Mouse (Mus musculus): ENCODE measurements around the gene Gm34653. TPM values are rescaled to one million over a fixed set of nuclear protein-coding genes. Genes with fewer than 3 reads are reported as not detected.
"Not testable (repeated sequence)": the region's sequence is repeated elsewhere in the genome, so short reads cannot be mapped to it uniquely, and the experiment has no call there.

Gm34653 gene
- polyA plus RNA-seq (2012; rRNA removed) = not detected in 2 replicates

- not testable (repeated sequence) for H3K36me3 ChIP-seq (ENCODE audit: control insufficient read depth, insufficient read depth, low read length); H3K27ac ChIP-seq (ENCODE audit: insufficient read depth, low read length); H3K4me3 ChIP-seq (ENCODE audit: extremely low read depth, insufficient read depth, insufficient read length); DNase-seq (ENCODE audit: low read depth in 1 of 2, low spot score in 2 of 2); H3K27me3 ChIP-seq (ENCODE audit: control insufficient read depth, insufficient read depth, low read length); H3K4me1 ChIP-seq (ENCODE audit: control insufficient read depth, insufficient read depth, insufficient read length)
- 66% methylated on average over 11 of the region's 11 CpGs for WGBS
Observed at GRCm38 (mm10) chr2:34832766-34833457, at the start of gene Gm34653. Gm34653 (plus strand) TSS chr2:34833007.

GRCm38 (mm10) chr2:34783064-34784020 is 49.5 kb upstream of the Gm34653 start:
- TF ChIP-seq POLR2A (IDR thresholded peaks at IDR 0.05; ENCODE audit: low read depth, low read length) (no peak), CTCF (IDR thresholded peaks at IDR 0.05; ENCODE audit: extremely low read depth, insufficient read depth, insufficient read length, insufficient replicate concordance) (no peak)
- H3K36me3 ChIP-seq (ENCODE audit: control insufficient read depth, insufficient read depth, low read length) = peaks cover 27% of the 10 kb centered on the region
- no peak for DNase-seq (ENCODE audit: low read depth in 1 of 2, low spot score in 2 of 2)
- no peaks in the 10 kb centered on the region for H3K27me3 ChIP-seq (ENCODE audit: control insufficient read depth, insufficient read depth, low read length)
- H3K4me1 ChIP-seq (ENCODE audit: control insufficient read depth, insufficient read depth, insufficient read length) = no peaks in the 10 kb centered on the region
- no peak overlapping the region; the same call in 1 of the 2 replicates for H3K27ac ChIP-seq (ENCODE audit: insufficient read depth, low read length)
- WGBS = 85% methylated on average over 14 of the region's 14 CpGs
- H3K4me3 ChIP-seq (ENCODE audit: extremely low read depth, insufficient read depth, insufficient read length) = no peak overlapping the region

- peak; percentile 36 to 51 for DNase-seq (ENCODE audit: low read depth in 1 of 2, low spot score in 2 of 2)
- 80% methylated on average over 2 of the region's 2 CpGs for WGBS
- no peak for TF ChIP-seq POLR2A (IDR thresholded peaks at IDR 0.05; ENCODE audit: low read depth, low read length)
- peak; percentile 81; the same call in 1 of the 2 replicates for TF ChIP-seq CTCF (IDR thresholded peaks at IDR 0.05; ENCODE audit: extremely low read depth, insufficient read depth, insufficient read length, insufficient replicate concordance)
- peaks cover 23% of the 10 kb centered on the region for H3K36me3 ChIP-seq (ENCODE audit: control insufficient read depth, insufficient read depth, low read length)
- H3K27ac ChIP-seq (ENCODE audit: insufficient read depth, low read length) = no peak overlapping the region
- H3K27me3 ChIP-seq (ENCODE audit: control insufficient read depth, insufficient read depth, low read length) = no peaks in the 10 kb centered on the region
- no peak overlapping the region for H3K4me3 ChIP-seq (ENCODE audit: extremely low read depth, insufficient read depth, insufficient read length)
- no peaks in the 10 kb centered on the region for H3K4me1 ChIP-seq (ENCODE audit: control insufficient read depth, insufficient read depth, insufficient read length)
Observed at GRCm38 (mm10) chr2:34784085-34784484, 48.7 kb upstream of the Gm34653 start.

- H3K4me3 ChIP-seq (ENCODE audit: extremely low read depth, insufficient read depth, insufficient read length) = peak overlapping the region; percentile 64
- TF ChIP-seq POLR2A (IDR thresholded peaks at IDR 0.05; ENCODE audit: low read depth, low read length) (peak; percentile 39; the same call in 1 of the 2 replicates), CTCF (IDR thresholded peaks at IDR 0.05; ENCODE audit: extremely low read depth, insufficient read depth, insufficient read length, insufficient replicate concordance) (no peak)
- H3K27me3 ChIP-seq (ENCODE audit: control insufficient read depth, insufficient read depth, low read length) = no peaks in the 10 kb centered on the region
- peaks cover 5% of the 10 kb centered on the region; the same call in 1 of the 2 replicates for H3K36me3 ChIP-seq (ENCODE audit: control insufficient read depth, insufficient read depth, low read length)
- peak; percentile 57 to 79 for DNase-seq (ENCODE audit: low read depth in 1 of 2, low spot score in 2 of 2)
- peak overlapping the region; percentile 96 for H3K27ac ChIP-seq (ENCODE audit: insufficient read depth, low read length)
- 12% methylated on average over 8 of the region's 8 CpGs for WGBS
- peaks cover 5% of the 10 kb centered on the region for H3K4me1 ChIP-seq (ENCODE audit: control insufficient read depth, insufficient read depth, insufficient read length)
Observed at GRCm38 (mm10) chr2:34790282-34790681, 42.5 kb upstream of the Gm34653 start.

GRCm38 (mm10) chr2:34792543-34792942 is 40.3 kb upstream of the Gm34653 start:
- not testable (repeated sequence) for H3K4me1 ChIP-seq (ENCODE audit: control insufficient read depth, insufficient read depth, insufficient read length); H3K27ac ChIP-seq (ENCODE audit: insufficient read depth, low read length); H3K36me3 ChIP-seq (ENCODE audit: control insufficient read depth, insufficient read depth, low read length); H3K27me3 ChIP-seq (ENCODE audit: control insufficient read depth, insufficient read depth, low read length); DNase-seq (ENCODE audit: low read depth in 1 of 2, low spot score in 2 of 2); H3K4me3 ChIP-seq (ENCODE audit: extremely low read depth, insufficient read depth, insufficient read length)
- WGBS = 96% methylated on average over 2 of the region's 2 CpGs

- H3K27ac ChIP-seq (ENCODE audit: insufficient read depth, low read length) = no peak overlapping the region
Observed at GRCm38 (mm10) chr2:34794511-34794910, 38.3 kb upstream of the Gm34653 start.

More at GRCm38 (mm10) chr2:34794511-34794910, 38.3 kb upstream of the Gm34653 start:
- 95% methylated on average over 2 of the region's 2 CpGs for WGBS
- Histone ChIP-seq H3K36me3 (ENCODE audit: control insufficient read depth, insufficient read depth, low read length) (no peaks in the 10 kb centered on the region), H3K27me3 (ENCODE audit: control insufficient read depth, insufficient read depth, low read length) (no peaks in the 10 kb centered on the region), H3K4me3 (ENCODE audit: extremely low read depth, insufficient read depth, insufficient read length) (no peak overlapping the region), H3K4me1 (ENCODE audit: control insufficient read depth, insufficient read depth, insufficient read length) (peaks cover 5% of the 10 kb centered on the region)
- TF ChIP-seq POLR2A (IDR thresholded peaks at IDR 0.05; ENCODE audit: low read depth, low read length) (no peak), CTCF (IDR thresholded peaks at IDR 0.05; ENCODE audit: extremely low read depth, insufficient read depth, insufficient read length, insufficient replicate concordance) (no peak)
- no peak for DNase-seq (ENCODE audit: low read depth in 1 of 2, low spot score in 2 of 2)

All from spleen, adult 2 months (tissue).